Mouse (Mus musculus): Measurements from ENCODE around the gene Cep41.

The Cep41 gene

GRCm38 (mm10) chr6:30671696-30672095 lies 21.9 kb downstream of the Cep41 start:
- DNase-seq: no peak

- no peak for DNase-seq
Observed at GRCm38 (mm10) chr6:30667585-30667984, 26.0 kb downstream of the Cep41 start.

DNA sequence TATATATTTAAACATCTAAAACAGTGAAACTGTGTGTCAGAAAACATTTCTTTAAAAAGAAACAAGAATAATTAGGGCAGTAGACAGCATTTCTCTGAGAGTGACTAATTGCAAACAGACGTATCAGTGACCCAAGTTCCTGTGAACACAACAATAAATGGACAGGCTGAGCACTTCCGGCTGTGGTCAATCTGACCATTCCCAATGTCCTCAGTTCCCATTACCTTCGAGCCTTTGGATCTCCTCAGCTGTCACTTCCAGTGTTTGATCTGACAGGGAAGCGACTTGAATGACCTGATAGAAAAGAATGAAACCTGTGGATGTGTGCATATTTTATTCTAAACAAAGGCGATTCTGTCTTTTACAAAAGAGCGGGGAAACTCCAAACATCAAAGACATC lies 27.5 kb downstream of the Cep41 start:
- no peak for DNase-seq

DNA sequence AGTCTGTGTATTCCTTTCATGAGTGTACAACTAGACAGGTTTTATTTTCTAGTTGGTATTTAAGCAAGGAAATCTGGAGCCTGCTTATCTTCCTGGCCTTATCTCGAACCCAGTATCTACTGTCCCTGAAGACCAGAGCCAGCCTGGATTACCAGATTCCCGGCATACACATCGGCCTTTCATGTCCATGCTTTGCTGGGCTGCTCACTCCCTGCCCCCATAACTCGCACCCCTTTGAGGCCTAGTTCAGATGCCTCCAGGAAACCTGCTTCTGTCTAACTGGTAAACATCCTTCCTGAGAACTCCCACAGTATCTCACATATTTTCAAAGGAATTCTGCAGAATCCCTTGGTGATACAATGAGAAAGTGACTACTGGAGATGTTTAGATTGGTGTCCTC lies 28.3 kb downstream of the Cep41 start:
- no peak for DNase-seq

- DNase-seq: no peak
Observed at GRCm38 (mm10) chr6:30664776-30665175, 28.8 kb downstream of the Cep41 start.

- DNase-seq: no peak
Observed at GRCm38 (mm10) chr6:30658619-30659018, 34.9 kb downstream of the Cep41 start.

- no peak for DNase-seq
Observed at GRCm38 (mm10) chr6:30657279-30657678, 36.3 kb downstream of the Cep41 start.

DNA sequence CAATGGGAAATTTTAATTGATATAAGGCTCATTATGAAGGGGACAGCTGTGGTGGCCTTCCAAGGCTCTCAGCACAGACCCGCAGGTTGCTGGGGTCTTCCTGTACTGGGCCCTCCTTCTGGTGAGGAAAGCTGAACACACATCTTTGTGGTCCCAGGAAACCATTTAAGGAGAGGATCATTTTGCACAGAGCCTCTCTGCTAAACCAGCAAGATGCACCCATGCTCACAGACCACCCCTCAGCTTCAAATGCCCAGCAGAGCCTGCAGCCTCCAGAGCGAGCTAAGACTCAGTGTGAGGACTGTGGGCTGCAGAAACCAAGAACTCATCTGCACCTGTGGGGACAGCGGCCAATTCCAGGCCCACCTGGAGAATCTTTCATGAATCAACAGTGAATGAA lies 38.6 kb downstream of the Cep41 start:
- DNase-seq: no peak

- DNase-seq: no peak
Observed at GRCm38 (mm10) chr6:30654402-30654859, 39.1 kb downstream of the Cep41 start.

DNA sequence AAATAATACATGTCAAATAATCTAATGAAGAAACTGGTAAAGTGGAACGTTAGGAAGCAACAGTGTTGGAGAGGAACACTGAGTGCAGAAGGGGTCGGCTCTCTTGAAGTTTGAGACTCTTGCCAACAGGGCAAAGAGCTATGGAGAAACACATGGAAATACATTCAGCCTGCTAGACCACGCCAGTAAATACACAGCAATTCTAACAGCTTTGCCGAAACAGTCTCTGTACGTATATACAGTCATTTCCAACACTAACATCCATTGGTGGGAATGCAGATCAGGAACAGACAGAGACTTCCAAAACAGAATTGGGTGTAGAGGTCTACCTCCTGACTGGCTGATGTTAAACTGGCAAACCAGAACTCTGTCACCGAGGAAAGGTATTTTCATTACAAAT lies 40.0 kb downstream of the Cep41 start:
- DNase-seq: no peak

GRCm38 (mm10) chr6:30652425-30653188 lies 40.9 kb downstream of the Cep41 start:
- no peak for DNase-seq

- no peak for DNase-seq
Observed at GRCm38 (mm10) chr6:30649651-30650296, 43.8 kb downstream of the Cep41 start.

GRCm38 (mm10) chr6:30645379-30645778 lies 48.2 kb downstream of the Cep41 start:
- no peak for DNase-seq

GRCm38 (mm10) chr6:30644462-30644861 lies 49.1 kb downstream of the Cep41 start:
- no peak for DNase-seq

DNA sequence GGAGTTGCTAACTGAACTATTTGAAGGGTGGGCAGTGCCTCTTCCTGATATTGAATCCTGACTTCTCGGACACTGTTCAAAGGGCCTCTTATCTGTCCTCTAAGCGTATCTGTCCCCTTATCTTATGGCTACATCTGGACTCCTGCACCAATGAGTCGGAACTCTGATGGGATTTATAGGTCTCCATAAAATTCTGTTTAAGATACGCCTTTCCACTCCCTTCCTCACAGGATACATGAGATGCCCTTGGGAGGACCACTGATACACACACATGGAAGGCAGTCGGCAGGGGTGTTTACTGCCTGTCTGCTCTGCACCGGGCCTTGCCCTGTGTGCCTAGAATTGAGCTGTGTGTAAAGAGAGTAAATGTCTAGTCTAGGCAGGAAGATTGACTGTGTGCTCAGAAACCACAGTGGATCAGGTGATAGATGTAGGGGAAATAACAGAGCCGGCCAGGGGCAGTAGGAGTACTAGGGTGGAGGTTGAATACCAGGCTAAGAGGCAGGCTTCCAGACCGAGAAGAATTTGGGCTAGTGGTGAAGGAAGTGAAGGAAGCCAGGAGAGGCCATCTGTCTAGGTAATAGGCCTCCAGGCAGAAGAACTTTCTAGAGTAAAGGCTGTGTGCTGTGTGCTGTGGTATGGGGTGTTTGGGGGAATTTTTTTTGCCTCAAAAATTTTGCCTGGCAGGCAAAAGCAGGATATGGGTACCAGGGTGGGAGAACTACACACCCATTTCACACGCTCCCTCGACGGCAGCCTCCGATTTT lies 49.7 kb downstream of the Cep41 start:
- no peak for DNase-seq

DNA sequence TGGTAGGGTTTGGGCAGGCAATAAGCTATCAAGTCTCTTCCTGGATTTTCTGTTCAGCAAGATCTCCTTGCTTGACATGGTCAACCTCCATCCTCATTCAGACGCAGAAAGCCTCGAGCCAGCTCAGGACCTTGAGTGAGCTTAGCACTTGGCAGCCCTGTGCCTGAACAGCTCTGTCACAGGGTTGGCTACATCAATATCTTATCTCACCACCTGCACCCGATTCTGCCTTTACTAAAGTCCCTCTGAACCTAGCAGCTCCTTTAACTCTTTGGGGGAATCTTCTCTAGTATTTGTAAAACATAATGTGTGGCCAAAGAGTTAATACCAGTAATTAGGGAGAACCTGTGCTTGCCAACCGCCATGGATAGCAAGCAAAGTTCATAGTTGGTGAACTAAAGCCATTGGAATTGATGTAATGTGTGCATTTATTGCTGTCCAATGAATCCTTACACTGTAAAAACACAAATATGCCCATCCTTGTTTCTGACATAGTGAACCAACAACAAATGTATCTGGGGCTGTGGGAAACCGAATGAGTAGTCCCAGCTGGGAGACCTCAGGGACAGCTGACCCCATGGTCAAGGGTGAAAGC lies 54.8 kb downstream of the Cep41 start, which contains the start of gene Cpa1:
Cpa1 (plus strand) TSS at position 545 of the 595 bp plus-strand sequence.
- no peak for DNase-seq

- DNase-seq: no peak
Observed at GRCm38 (mm10) chr6:30636186-30636842, 57.2 kb downstream of the Cep41 start.

- DNase-seq: no peak
Observed at GRCm38 (mm10) chr6:30635361-30635862, 58.1 kb downstream of the Cep41 start.

DNA sequence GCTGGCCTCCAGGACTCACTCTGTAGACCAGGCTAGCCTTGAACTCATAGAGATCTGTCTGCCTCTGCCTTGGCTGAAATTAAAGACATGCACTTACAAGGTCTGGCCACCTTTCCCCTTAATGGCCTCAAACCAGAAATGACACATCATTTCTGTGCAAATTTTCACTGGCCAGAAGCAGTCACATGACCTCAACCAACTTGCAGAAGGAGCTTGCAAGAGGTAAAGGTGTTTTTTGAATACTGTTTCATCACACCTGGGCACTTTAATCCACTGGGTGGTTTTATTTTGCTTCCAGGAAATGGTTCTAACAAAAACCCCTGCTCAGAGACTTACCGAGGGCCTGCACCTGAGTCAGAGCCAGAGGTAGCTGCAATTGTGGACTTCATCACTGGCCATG lies 63.6 kb downstream of the Cep41 start:
- no peak for DNase-seq

GRCm38 (mm10) chr6:30628152-30628551 lies 65.4 kb downstream of the Cep41 start:
- no peak for DNase-seq

DNA sequence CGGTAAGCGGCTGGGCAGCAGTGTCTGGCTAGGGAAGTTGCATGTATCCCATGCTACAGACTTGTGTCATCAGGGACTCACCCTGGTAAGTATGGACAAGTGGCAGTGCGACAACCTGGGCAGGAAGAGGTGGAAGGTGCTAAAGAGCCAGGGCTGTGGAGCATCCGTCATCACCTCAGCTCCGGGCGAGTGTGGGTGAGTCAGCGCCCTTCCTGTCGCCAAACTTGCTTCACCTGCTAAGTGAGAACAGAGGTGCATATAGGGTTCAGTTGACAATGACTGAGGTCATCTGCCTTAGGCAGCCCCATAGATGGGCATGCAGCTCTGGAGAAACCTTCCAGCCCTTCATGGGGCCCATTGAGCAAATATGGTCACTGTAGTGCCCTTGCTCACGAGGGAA lies 68.8 kb downstream of the Cep41 start:
- DNase-seq: no peak

DNA sequence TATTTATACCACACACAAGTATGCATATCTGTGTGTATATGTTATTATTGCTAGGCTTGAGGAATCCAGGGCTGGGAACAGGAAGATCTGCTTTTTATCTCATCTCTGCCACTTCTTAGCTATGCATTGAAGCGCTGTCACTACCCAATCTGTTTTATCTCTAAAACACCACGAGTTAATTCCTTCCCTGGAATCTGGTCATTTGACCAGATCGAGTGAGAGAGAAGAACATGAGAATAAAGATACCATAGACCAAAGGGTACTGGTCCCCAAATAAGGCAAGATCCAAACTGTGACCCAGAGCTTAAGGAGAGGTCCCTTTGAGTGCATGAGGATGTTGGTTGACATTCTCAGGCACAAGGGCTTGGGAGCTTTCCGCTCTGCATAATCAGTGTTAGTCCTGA lies 71.6 kb downstream of the Cep41 start:
- no peak for DNase-seq
